Mouse (Mus musculus): ENCODE measurements around the gene Prkrip1.

The Prkrip1 gene

DNA sequence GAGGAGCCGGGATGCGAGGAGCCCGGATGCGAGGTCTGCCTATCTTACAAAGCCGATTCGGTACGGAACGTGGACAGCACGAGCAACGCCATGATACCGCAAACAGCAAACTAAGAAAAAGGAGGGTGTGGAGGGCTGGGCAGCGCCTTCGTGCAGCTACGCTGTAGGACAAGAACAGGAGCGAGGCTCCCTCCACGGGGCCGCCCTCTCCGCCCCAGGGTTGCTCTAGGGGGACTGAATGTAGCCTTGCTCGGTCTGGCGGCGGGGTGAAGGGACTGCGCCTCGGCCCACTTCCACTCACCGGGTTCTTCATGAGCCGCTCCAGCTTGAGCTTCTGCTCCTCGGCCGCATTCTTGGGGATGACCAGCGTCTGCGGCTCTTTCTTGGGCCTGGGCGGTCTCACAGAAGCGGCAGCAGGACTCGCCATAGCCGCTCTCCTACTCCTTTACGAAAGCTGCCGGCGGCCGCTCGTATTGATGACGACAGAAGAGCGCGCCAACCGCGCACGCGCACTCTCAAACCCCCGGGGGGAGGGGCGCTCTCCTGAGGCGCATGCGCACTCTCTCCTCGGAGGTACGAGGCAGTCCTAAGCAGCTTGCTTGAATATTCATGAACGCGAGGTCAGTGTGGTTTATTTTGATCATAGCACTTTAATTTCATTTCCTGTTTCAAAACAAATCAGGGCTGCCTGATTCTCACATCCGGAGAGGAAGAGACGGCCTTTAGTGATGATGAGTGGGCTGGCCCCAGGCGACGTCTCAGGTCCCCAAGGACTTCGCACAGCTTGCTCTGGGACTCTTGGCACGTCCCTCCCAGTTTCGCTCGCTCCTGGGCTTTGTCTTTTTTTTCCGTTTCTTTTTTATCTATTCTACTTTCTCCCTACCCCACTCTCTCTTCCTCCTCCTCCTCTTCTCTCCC, at the start of gene Prkrip1:
TSS of gene Prkrip1 (minus strand) at position 490 of the 918 bp plus-strand sequence.
- peak; percentile 93 to 95 for DNase-seq (ENCODE audit: low spot score in 2 of 2)

DNA sequence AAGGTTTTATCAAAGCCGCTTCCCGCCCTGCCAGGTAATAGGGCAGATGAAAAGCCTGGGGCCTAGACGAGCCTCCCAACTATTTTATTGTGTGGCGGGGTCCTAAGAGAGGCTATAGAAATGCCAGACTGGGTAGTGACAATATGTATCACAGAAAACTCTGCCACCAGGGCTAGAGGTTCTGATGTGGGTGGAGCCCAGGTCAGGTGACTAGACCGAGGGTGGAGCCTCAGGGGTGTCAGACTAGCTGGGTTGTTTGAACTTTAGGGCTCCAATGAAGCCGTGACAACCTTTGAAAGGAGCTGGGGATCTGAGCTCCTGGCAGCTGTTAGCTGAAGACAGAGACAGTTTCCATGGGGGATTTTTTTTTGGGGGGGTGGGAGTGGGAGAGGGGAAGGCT, 49.7 kb upstream of the Prkrip1 start:
- no peak for DNase-seq (ENCODE audit: low spot score in 2 of 2)

DNA sequence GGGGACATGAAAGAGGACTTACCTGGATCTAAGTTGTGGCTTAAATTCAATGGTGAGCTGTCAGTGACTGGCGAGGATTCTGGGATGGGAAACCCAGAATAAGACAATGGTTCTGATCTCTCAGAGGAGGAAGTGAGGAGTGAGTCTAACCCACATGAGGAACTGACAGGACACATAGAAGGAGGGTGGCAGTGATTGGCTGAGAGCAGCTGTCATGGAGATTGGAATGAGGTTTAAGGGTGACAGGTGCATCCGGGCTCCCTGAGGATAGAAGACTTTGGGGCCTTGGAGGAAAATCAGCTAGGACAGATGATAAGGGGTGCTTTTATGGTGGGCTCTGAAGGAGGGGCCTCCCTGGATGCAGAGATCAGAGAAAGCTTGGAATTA, 47.7 kb upstream of the Prkrip1 start, which contains the start of gene Sh2b2:
TSS of gene Sh2b2 (minus strand) at position 105 of the 387 bp plus-strand sequence.
- DNase-seq (ENCODE audit: low spot score in 2 of 2): no peak

DNA sequence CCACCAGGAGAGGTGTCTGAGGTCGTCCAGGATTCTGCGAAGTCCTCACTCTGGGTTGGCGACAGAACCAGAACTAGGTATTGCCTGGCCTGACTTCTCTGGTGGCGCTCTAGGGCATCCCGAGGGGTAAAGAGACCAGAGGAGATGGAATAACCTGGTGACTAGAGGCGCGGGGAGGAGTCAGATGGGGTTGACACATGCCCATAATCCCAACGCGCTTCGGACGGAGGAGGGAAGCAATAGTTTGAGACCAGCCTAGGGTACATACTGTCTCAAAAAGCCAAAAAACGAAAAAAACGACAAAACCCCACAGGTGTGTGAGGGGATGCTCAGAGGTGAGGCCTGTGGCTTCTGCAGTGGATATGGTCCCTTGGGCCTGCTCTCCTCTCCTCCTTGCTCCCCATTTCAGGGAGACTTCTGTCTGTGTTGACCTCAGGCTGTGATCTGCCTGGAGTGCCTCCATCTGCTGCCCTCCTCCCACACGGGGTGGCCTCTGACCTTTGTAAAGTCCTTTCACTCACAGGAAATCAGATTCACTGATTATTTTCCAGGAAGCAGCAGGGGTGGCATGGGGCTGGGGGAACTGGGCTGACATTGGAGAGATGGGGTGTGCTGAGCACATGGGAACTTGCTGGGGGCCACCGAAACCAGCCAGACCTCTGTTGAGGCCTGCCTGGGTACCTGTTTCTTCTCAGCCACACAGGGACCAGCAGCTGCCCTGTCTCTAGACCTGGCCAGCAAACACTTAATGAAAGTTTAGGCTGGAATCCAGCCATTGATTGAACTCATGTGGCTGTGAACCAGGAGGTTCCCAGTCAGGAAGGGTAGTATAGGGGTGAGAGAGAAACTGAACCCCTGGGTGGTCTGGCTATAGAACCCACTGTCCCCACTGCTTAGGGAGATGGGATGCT, 47.0 kb upstream of the Prkrip1 start:
- no peak for DNase-seq (ENCODE audit: low spot score in 2 of 2)

DNA sequence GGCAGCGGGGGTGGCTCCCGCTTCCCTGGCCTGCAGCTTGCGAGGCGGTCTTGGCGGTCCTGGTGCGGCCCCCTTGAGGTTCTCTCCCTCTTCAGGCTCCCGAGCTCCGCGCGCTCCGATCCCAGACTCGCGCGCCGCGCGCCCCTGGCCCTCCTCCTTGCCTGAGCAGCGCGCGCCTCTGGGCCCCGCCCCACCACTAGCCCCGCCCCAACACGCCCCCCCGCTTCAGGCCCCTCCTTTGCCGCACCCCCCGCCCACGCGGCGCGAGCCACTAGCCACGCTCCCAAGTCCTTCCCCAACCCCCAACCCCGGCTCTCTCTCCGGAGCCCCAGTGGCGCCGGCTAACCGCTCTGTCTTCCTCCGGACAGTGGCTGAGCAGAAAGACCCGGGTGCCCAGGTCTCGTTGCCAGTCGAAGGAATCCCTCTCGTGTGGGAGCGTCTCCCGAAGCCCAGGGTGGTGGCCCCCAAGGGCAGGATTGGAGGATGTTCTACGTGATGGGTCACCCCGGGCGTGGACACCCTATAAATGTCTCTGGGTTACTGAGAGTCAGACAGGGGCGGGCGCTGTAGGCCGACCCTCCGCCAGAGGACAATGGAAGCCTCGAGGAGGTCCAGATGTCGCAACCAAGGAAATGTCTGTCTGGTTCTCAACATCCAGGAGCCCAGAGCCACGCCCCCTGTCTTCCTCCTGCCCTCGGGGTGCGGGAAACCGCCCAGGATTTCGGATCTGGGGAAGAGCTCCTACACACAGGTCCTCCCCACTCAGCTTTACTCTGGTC, 46.2 kb upstream of the Prkrip1 start:
- DNase-seq (ENCODE audit: low spot score in 2 of 2): peak; percentile 71 to 84

DNA sequence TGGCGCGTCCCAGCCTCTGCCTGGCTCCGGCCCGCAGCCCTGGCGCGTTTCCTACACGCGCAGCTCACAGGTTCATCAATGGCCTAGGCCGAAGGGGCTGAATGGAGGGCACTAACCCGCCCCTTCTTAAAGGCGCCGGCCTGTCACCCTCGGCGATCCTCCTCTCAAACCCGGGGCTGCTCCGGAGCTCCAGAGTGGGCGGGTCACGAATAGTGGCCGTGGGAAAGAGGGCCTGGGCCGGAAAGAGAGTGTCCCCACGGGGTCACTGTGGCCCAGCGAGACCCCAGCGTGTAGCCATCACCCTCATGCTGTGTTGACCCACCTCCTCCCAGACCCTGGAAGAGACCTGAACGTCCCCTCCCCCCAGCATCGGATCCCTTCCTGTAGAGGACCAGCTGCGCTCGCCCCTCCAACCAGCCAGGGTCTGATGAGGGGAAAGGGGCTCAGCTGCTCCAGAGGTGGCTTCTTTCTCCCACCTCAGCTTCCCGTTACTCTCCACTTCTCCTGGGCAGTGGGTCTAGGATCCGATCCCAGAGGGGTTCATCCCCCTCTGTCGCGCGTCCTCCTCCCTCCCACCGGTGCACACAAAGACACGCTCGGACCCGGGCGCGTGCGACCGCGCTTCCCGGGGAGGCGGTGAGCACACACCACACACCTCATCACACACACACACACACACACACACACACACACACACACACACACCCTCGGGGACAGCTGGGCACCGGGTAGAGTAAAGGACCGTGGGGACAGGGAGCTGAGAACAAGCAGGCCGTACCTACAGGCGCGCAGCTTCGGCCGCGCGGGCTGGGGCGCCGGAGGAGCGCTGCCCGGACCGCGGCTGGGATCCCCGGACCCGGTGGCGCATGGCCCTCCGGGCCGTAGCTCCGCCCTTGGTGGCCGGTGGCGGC, 45.3 kb upstream of the Prkrip1 start:
- DNase-seq (ENCODE audit: low spot score in 2 of 2): peak in 1 of 2 experiments; percentile 42

DNA sequence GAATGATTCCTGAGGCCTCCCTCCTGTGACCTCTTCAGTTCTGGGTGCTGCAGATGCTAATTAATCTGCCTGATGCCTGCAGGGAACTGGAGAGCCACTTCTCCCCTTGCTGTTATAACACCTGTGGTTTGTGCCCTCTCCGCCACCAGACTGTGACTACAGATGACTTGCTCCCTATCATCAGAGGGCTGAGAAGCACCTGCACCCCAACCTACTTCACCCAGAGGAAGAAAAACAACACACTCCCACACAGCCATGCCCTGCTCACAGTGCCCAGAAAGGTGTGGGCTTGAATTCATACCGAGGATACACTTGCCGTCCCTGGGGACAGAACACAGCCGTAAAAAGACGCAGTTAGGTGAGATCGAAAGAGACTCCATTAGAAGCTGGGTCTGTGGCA, 42.4 kb upstream of the Prkrip1 start:
- no peak for DNase-seq (ENCODE audit: low spot score in 2 of 2)

DNA sequence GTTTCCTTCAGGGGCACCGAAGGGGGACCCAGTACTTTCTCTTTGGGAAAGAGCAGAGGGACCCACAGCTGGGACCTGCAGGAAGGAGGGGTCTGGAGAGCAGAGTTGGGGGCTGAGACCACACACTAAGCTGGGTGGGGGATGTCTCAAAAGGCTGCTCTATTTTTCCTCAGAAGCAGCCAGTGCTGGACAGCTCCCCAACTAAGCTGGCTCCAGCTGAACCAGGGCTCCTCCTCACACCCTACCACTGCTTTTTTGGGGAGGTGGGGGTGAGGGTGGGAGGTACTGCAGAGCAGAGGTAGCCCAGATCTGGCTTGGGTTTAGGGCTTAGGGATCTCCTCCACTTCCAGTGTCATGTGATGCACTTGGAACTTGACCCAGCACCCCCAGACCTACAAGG, 41.6 kb upstream of the Prkrip1 start:
- DNase-seq (ENCODE audit: low spot score in 2 of 2): no peak

DNA sequence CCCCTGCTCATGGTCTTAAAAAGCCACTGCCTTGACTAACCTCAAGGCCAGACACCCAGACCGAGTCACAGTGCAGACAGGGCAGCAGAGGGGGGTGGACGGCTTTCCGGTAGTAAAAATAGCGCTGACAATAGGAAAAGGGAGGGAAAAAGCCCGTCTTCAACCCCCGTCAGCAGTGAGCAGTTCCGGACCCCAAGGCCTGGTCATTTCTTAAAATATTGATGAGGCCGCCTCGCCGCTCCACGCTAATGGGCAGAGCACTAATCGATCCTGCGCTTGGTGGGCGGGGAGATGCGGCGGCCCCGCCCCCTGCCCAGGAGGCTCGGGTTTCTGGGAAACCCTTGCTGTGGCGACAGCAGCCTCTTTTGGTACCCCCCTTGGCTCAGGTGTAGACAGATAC, 38.8 kb upstream of the Prkrip1 start:
- DNase-seq (ENCODE audit: low spot score in 2 of 2): no peak

DNA sequence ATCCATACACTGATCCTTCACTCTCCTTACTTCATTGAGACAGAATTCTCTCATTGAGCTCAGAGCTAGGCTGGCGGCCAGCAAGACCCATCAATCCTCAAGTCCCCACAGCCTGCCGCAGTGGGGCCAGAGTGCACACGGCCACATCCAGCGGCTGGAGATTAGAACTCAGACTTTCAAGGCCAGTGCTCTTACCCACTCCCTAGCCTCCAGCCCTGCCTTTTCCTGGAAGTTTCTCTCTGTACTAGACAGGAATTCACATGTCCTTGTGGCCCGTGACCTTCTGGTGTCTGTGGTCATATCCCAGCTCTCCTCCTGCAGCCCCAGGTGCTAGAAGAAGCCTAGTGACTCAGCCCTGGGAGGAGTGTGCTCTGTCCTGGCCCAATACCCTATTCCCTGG, 37.8 kb upstream of the Prkrip1 start:
- no peak for DNase-seq (ENCODE audit: low spot score in 2 of 2)

DNA sequence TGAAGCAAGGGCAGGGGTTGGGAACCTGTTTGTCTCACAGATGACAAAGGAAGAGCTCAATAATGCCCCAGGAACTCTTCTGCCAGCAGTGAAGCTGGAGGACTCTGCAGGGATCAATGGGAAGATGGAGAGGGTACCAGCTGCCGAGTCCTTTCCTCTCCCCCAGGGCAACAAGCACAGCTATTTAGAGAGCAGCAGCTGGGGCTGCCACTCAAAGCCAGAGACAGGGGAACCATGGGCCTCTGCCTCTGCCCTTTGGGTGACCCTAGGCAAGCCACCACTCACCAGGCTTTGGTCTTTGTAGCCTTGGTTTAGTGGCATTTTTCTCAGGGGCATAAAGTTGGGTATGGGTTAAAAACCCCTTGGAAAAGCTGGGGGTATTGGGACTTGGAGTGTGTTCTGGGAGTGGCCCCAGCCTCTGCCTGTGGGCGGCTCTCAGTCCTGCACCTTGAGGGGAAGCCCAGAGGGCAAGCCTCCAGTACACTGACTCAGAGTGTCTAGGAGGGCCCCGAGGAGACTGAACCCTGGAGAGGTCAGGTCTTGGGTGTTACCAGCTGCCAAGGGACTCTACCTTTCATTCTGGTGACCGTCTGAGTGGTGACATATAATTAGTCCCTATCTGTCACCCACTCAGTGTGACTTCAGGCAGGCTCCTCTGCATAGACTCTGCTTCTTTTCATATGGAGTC, 31.7 kb upstream of the Prkrip1 start:
- no peak for DNase-seq (ENCODE audit: low spot score in 2 of 2)

DNA sequence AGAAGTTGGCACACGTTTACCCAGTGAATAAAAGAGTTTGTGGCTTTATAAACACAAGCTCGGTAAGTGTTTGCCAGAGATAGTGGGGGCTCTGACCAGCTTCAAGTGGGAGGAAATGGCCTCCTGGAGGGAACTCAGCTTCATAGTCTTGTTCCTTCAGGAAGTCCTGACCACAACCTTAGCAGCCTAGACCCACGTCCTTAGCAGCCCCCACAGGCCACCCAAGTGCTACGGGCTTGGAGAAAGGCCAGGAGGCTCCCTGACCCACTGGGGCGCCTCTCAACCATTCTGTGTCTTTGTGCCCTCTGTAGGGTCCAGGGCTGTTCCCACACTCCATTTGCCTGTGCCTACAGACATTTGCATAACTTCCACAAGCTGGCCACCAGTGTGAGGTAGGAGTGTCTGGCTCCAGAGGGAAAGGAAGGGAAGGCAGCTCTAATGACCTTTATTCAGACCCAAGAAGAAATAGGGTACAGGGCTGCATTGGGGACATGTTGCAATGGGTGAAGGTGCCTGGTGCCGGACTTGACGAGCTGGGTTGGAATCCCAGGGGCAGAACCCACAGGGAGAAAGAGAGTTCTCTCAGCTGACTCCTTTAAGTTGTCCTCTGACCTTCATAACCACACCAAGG, 27.6 kb upstream of the Prkrip1 start:
- no peak for DNase-seq (ENCODE audit: low spot score in 2 of 2)

DNA sequence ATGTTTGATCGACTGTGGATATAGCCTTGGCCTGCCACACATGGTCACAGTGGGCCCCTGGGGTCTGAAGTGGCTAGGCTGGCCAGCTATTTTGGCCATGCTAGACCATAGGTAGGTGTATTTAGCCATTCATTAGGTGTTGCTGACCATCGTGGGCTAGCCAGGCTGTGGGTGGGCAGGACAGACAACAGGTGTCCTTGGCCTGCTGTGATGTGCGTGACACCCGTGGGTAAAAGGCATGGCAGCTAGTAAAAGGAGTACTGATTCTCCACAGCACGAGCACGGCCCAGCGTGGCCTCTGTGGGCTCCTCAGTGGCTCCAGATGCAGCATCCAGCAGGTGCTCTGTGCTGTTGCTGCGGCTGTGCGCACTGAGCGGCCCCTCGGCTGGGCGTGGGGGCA, 19.8 kb upstream of the Prkrip1 start:
- DNase-seq (ENCODE audit: low spot score in 2 of 2): no peak

DNA sequence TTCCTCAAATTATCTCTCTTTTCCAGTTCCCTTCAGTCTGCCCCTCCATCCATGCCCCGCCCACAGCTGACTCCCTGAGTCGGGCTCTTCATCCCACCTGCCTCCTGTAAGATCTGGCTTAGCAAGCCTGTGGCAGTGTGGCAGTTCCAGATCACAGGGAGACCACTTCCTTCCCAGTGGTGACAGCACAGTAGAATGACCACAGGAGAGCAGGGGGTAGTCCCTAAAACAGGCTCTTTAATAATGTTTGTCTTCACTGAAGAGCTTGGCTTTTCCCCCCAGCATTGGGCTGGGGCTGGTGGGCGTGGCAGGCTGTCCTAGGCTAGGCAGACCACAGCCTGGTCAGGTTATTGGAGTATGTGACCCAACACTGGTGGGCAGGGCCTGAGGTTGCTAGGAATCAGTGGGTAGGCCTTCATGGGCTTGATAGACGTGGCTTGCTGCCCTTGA, 19.2 kb upstream of the Prkrip1 start:
- DNase-seq (ENCODE audit: low spot score in 2 of 2): no peak

DNA sequence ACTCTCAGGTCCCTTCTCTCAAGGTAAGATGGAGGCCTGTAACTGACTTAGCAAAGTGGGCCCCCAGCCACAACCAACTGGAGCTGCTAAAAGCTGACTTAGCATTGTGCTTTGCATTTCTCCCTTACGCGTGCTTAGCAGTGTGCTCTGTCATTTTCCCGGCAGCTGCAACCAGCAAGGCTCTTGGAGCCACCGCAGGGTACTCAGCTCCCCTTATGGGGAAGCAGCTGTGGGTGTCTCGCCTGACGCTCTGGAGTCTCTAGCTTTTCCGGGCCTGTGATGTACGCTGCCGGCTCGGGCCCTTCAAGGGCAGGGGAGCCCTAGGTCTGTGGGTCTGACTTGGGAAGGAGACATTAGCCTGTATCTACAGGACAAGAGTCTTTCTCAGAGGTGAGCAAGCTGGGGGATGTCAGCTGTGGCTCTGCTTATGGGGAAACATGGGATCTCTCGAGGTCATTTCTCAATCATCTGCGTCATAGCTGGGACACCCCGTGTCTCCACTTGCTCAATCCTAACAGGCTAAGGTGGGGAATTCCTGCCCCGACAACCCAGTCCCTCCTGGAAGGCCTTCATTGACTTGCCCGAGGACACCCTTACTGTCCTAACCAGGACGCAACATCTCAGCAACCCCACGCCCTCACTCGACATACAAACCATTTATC, 18.4 kb upstream of the Prkrip1 start:
- DNase-seq (ENCODE audit: low spot score in 2 of 2): no peak

DNA sequence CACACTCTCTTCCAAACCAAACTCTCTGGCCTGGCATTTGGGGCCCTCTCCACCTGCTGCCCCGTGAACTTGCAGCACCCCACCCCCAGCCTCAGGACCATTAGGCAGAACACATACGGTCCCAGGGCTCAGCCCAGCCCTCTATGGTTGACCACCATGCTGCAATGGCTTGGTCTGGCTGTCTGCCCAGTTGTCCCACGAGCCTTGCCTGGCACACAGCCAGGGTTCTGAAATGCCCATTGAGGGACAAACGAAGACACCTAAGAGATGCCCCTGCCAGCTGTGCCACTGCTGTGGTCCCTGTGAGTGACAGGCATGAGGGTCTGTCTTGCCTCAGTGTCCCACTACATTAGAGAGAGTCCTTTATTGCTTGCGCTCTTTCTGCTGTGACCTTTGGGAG, 17.2 kb upstream of the Prkrip1 start:
- DNase-seq (ENCODE audit: low spot score in 2 of 2): peak in 1 of 2 experiments; percentile 39

DNA sequence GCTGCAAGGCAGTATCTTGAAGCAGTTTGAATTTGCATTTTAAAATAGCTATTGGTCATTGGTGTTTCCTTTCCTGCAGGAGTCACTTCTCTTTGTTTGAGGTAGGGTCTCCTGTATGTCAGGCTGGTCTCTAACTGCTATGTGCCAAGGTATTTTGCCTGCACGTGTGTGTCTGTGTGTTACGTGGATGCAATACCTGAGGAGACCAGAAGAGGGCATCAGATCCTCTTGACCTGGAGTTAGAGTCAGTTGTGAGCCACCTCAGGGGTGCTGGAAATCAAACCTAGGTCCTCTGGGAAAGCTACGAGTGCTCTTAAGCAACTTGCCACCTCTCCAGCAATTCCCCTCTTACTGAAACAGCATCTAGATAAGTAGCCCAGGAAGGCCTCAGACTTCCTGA, 16.4 kb upstream of the Prkrip1 start:
- no peak for DNase-seq (ENCODE audit: low spot score in 2 of 2)

DNA sequence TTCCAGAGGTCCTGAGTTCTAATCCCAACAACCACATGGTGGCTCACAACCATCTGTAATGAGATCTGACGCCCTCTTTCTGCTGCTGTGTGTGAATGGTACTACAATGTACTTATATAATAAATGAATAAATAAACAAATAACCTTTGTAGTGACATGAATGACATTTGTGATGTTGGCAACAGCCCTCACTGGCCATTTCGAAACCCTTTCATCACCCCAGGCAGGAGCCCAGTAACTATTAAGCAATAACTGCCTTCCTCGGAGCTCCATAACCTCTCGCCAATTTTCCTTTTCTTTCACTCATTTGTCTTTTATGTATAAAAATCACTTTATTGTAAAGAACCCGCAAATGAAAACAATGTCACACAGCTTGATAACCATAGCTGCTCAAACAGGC, 15.0 kb upstream of the Prkrip1 start:
- DNase-seq (ENCODE audit: low spot score in 2 of 2): no peak

DNA sequence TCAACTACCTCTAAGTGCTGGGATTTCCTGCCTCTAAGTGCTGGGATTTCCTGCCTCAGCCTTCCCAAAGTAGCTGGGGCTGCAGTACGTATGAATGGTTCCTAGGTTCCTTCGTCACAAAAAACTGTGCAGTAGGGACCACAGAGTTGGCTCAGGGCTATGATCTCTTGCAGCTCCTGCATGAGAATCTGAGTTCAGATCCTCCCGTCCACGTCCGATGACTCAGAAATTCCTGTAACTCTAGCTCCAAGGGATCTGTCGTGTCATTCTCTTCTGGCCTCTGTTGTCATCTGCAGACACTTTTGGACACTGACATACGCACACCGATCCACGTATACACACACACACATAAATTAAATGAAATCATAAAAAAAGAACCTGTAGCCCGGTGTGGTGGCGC, 14.0 kb upstream of the Prkrip1 start:
- no peak for DNase-seq (ENCODE audit: low spot score in 2 of 2)
